Mouse (Mus musculus): Measurements from ENCODE around the gene Trip6. TPM values are rescaled to one million over a fixed set of nuclear protein-coding genes. Genes with fewer than 3 reads are reported as not detected.

Gene Trip6
- total and polyA plus RNA-seq, 3 experiments: 0.58 to 2.1 TPM; not detected in 1

DNA sequence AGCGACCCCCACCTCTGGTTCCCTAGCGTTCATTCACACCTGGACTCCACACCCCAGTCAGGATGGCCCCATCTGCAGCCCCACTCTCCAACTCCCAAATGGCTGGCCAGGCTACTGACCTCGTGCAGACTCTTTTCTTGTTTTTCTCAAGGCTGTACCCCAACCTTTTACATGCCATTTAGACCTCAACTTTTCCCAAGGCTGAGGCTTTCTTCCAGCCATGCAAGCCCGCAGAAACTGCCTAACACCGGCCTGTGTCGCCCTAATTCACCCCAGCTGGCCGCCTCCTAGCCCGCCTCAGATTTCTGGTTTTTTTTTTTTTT is 36.8 kb upstream of the Trip6 start:
- Histone ChIP-seq H3K36me3 (ENCODE audit: control insufficient read depth in 1 of 2, insufficient read depth in 2 of 2, low read length in 2 of 2) (no peaks in the 10 kb centered on the region; a peak in 1 of 4 replicates), H3K27me3 (ENCODE audit: control insufficient read depth in 1 of 2, insufficient read depth in 2 of 2, low read length in 2 of 2) (peaks cover 2 to 3% of the 10 kb centered on the region in 2 experiments; a peak in 3 of 4 replicates), H3K9ac (ENCODE audit: control insufficient read depth, low read depth, low read length, poor library complexity, severe bottlenecking) (no peak overlapping the region), H3K9me3 (replicated peaks; ENCODE audit: insufficient read depth, low read length) (no peaks in the 10 kb centered on the region), H3K4me3 (ENCODE audit: control insufficient read depth in 1 of 2, insufficient read depth in 1 of 2, low read depth in 2 of 2, low read length in 2 of 2) (no peak overlapping the region), H3K79me2 (ENCODE audit: control insufficient read depth, insufficient read depth, low read length, poor library complexity) (no peaks in the 10 kb centered on the region), H3K4me1 (ENCODE audit: control insufficient read depth in 1 of 2, insufficient read depth in 2 of 2, low read length in 2 of 2) (peaks cover 0 to 2% of the 10 kb centered on the region in 2 experiments; a peak in 2 of 4 replicates), H3K27ac (ENCODE audit: control insufficient read depth, low read depth, low read length) (no peak overlapping the region)
- TF ChIP-seq SIN3A (IDR thresholded peaks at IDR 0.05; ENCODE audit: low read length) (no peak), ZMIZ1 (IDR thresholded peaks at IDR 0.05; ENCODE audit: low read depth, low read length) (no peak), CTCF (IDR thresholded peaks at IDR 0.05 in 2 of 3, conservative IDR thresholded peaks at IDR 0.05 in 1 of 3; ENCODE audit: control insufficient read depth in 1 of 3, insufficient read depth in 1 of 3, low read depth in 2 of 3, low read length in 3 of 3, poor library complexity in 1 of 3, severe bottlenecking in 1 of 3) (no peak), MYC (IDR thresholded peaks at IDR 0.05; ENCODE audit: low read depth, low read length) (no peak), GABPA (IDR thresholded peaks at IDR 0.05; ENCODE audit: low read depth, low read length) (no peak), USF2 (IDR thresholded peaks at IDR 0.05; ENCODE audit: borderline replicate concordance in 1 of 2, insufficient read depth in 1 of 2, low read depth in 1 of 2, low read length in 2 of 2) (no peak), ZNF384 (IDR thresholded peaks at IDR 0.05; ENCODE audit: low read depth, low read length) (no peak), HCFC1 (IDR thresholded peaks at IDR 0.05; ENCODE audit: low read depth, low read length) (no peak), POLR2AphosphoS2 (IDR thresholded peaks at IDR 0.05; ENCODE audit: low read length) (no peak), SMC3 (IDR thresholded peaks at IDR 0.05; ENCODE audit: low read depth, low read length) (no peak)
- no peak for DNase-seq (ENCODE audit: low read depth, low spot score)

DNA sequence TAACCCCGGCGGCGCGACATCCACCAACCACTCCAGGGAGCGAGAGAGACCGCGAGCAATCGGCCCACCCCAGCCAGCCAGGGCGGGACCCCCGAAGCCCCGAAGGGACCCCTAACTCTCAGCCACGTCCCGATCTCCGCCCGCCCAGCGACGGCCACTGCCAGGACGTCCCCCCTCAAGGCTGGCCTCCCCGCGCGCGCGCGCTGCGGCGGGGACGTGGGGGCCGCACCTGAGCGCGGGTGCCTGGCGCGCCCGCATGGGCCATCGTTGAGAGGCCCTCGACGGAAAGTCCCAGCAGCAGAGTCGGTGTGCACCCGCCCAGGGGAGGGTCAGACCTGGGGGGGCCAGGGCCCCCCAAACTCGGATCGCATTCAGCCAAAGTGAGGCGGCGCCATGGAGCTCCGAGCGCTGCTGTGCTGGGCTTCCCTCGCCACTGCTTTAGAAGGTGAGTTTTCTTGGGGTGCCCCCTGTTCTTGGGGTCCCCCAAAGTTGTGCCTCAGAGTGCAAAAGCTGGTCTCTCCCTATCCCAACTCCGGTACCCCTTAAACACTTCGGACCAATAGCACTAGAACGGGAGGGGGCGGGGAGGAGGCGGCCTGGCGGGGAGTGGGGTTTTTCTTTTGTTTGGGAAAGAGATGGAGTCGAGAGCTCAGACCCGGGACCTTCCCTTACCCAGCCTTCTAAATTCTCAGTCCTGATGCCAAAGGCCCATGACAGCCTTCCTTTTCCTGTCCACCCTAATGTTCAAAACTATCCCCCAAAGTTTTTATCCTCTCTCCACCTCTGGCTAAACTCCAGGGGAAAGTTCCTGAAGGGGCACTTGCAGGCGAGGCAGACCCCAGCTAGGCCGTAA is 36.2 kb upstream of the Trip6 start:
- Histone ChIP-seq H3K27me3 (ENCODE audit: control insufficient read depth in 1 of 2, insufficient read depth in 2 of 2, low read length in 2 of 2) (peaks cover 2% of the 10 kb centered on the region in 2 experiments; a peak in 2 of 4 replicates), H3K36me3 (ENCODE audit: control insufficient read depth in 1 of 2, insufficient read depth in 2 of 2, low read length in 2 of 2) (no peaks in the 10 kb centered on the region; a peak in 1 of 4 replicates), H3K9me3 (replicated peaks; ENCODE audit: insufficient read depth, low read length) (no peaks in the 10 kb centered on the region), H3K79me2 (ENCODE audit: control insufficient read depth, insufficient read depth, low read length, poor library complexity) (no peaks in the 10 kb centered on the region), H3K27ac (ENCODE audit: control insufficient read depth, low read depth, low read length) (no peak overlapping the region), H3K4me1 (ENCODE audit: control insufficient read depth in 1 of 2, insufficient read depth in 2 of 2, low read length in 2 of 2) (peaks cover 0 to 3% of the 10 kb centered on the region in 2 experiments; a peak in 2 of 4 replicates), H3K9ac (ENCODE audit: control insufficient read depth, low read depth, low read length, poor library complexity, severe bottlenecking) (no peak overlapping the region), H3K4me3 (ENCODE audit: control insufficient read depth in 1 of 2, insufficient read depth in 1 of 2, low read depth in 2 of 2, low read length in 2 of 2) (no peak overlapping the region)
- DNase-seq (ENCODE audit: low read depth, low spot score): no peak
- TF ChIP-seq JUND (IDR thresholded peaks at IDR 0.05; ENCODE audit: low read depth, low read length) (no peak), RAD21 (IDR thresholded peaks at IDR 0.05; ENCODE audit: low read depth, low read length) (no peak), TBP (IDR thresholded peaks at IDR 0.05; ENCODE audit: low read depth, low read length) (no peak), BHLHE40 (IDR thresholded peaks at IDR 0.05; ENCODE audit: borderline replicate concordance, low read depth, low read length) (no peak), NRF1 (IDR thresholded peaks at IDR 0.05; ENCODE audit: insufficient read depth, low read depth, low read length, poor library complexity, severe bottlenecking) (no peak), GATA1 (IDR thresholded peaks at IDR 0.05; ENCODE audit: low read depth, low read length) (no peak), CTCF (IDR thresholded peaks at IDR 0.05 in 2 of 3, conservative IDR thresholded peaks at IDR 0.05 in 1 of 3; ENCODE audit: control insufficient read depth in 1 of 3, insufficient read depth in 1 of 3, low read depth in 2 of 3, low read length in 3 of 3, poor library complexity in 1 of 3, severe bottlenecking in 1 of 3) (no peak), ZMIZ1 (IDR thresholded peaks at IDR 0.05; ENCODE audit: low read depth, low read length) (no peak), POLR2A (IDR thresholded peaks at IDR 0.05; ENCODE audit: control insufficient read depth in 1 of 2, insufficient read depth in 1 of 2, low read depth in 1 of 2, low read length in 2 of 2, poor library complexity in 1 of 2) (no peak), CHD1 (IDR thresholded peaks at IDR 0.05; ENCODE audit: low read depth, low read length) (no peak), MYC (IDR thresholded peaks at IDR 0.05; ENCODE audit: low read depth, low read length) (no peak)

Measured in MEL (cell line).